In genomic region chr8:96864606-96865005, GRCm38 (mm10) we compare ENCODE assay signal across 11 mouse cellular contexts.
A peak's percentile ranks its signal among the peaks of the same experiment; 100 is the strongest.
DNase-seq lines count a peak whose midpoint lies in the region; ATAC-seq lines count a peak whose summit lies in the region.
"Had no signal": no experiment of that assay in that cellular context is flagged by ENCODE, and none has a peak within 500 bp of the region (broad histone marks: within the 10 kb centered on the region; RNA-seq: fewer than 3 reads in every experiment).

No protein-coding gene starts in this region.

- DNase-seq in cerebellum, postnatal 14 days, result peak; percentile 65 to 66
- no peak for DNase-seq in cerebellum, adult 9-11 months
- DNase-seq in kidney, postnatal 4 days, result peak; percentile 5 to 11
- DNase-seq in brain, adult 2 months (ENCODE audit: low read depth, low spot score), result peak; percentile 23
- DNase-seq in layer of hippocampus, adult 9-10 months (ENCODE audit: low spot score), result peak; percentile 2
- no peak for DNase-seq in urinary bladder, postnatal 4 days (ENCODE audit: low spot score in 2 of 2)
- no peak for DNase-seq in heart, postnatal 10 days

- H3K27me3 ChIP-seq in kidney, embryonic 15.5 days, result no peaks in the 10 kb centered on the region
- H3K27me3 ChIP-seq: midbrain, embryonic 12.5 days had no signal

- 44% methylated on average over 6 of the region's 6 CpGs for WGBS in kidney, embryonic 15.5 days

- H3K9me3 ChIP-seq in kidney, embryonic 15.5 days (replicated peaks), result no peaks in the 10 kb centered on the region
- H3K9me3 ChIP-seq: midbrain, embryonic 12.5 days had no signal

- no peak for ATAC-seq in kidney, embryonic 15.5 days (replicated peaks; ENCODE audit: low FRiP score)
- ATAC-seq: lung, postnatal 0 days had no signal

- H3K27ac ChIP-seq in kidney, embryonic 15.5 days, result no peak overlapping the region
- H3K27ac ChIP-seq: midbrain, embryonic 12.5 days; stomach, postnatal 0 days had no signal

- no peak overlapping the region for H3K4me3 ChIP-seq in kidney, embryonic 15.5 days (replicated peaks)
- H3K4me3 ChIP-seq: midbrain, embryonic 12.5 days had no signal

- no peaks in the 10 kb centered on the region for H3K36me3 ChIP-seq in kidney, embryonic 15.5 days
- H3K36me3 ChIP-seq: midbrain, embryonic 12.5 days had no signal

- intact Hi-C loops in heart, postnatal 10 days (cut with DNase I), result no loop called here

- no peak overlapping the region for H3K9ac ChIP-seq in kidney, embryonic 15.5 days
- H3K9ac ChIP-seq: midbrain, embryonic 12.5 days had no signal

- no peaks in the 10 kb centered on the region for H3K4me1 ChIP-seq in kidney, embryonic 15.5 days
- H3K4me1 ChIP-seq: midbrain, embryonic 12.5 days had no signal

- no peak overlapping the region for H3K4me2 ChIP-seq in kidney, embryonic 15.5 days
- H3K4me2 ChIP-seq: midbrain, embryonic 12.5 days had no signal

Comparison
In these comparisons a context has a peak if more than half of its experiments do, and no peak if none do; other contexts are left out.
1. DNase-seq: peak in cerebellum, postnatal 14 days (2 of 2), kidney, postnatal 4 days (2 of 2), brain, adult 2 months (single experiment) and layer of hippocampus, adult 9-10 months (single experiment); none in cerebellum, adult 9-11 months (single experiment), urinary bladder, postnatal 4 days (0 of 2) and heart, postnatal 10 days (0 of 2).